Mouse (Mus musculus) heart, adult 9 months (tissue): ENCODE data around the gene Eif2a.
"Not testable (repeated sequence)": the region's sequence is repeated elsewhere in the genome, so short reads cannot be mapped to it uniquely, and the experiment has no call there.

Experiments used
- DNase-seq, 2 experiments: peaks; one replicate each; pipeline ENCODE4 v3.0.0; 2022; ENCODE audit warnings: low spot score in 2 of 2

Eif2a gene

GRCm38 (mm10) chr3:58521361-58521760 lies 4.3 kb upstream of the Eif2a start:
- no peak for DNase-seq

- DNase-seq, result no peak
Measured at GRCm38 (mm10) chr3:58523386-58523785, 2.2 kb upstream of the Eif2a start.

GRCm38 (mm10) chr3:58524246-58524645 lies 1.4 kb upstream of the Eif2a start:
- no peak for DNase-seq

- DNase-seq, result no peak
Measured at GRCm38 (mm10) chr3:58525166-58525565, 455 bp upstream of the Eif2a start.

DNA sequence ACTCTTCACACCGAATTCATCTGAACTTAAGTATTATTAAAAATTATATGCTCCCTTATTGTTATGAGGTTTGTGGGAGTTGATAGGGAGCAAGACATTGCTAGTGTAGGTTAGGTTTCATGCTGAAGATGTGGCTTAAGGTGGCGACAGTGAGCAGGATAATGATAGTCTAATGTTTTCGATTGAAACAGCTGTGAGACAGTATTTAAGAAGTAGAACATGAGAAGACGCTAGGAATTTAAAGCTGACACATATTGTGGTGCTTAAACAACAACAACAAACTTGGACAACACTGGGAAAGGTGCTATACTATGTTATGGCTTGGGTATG lies 752 bp downstream of the Eif2a start:
- no peak for DNase-seq

GRCm38 (mm10) chr3:58536573-58536972 lies 11.0 kb downstream of the Eif2a start:
- DNase-seq, result no peak

- DNase-seq, result no peak
Measured at GRCm38 (mm10) chr3:58552001-58552811, 26.6 kb downstream of the Eif2a start.

DNA sequence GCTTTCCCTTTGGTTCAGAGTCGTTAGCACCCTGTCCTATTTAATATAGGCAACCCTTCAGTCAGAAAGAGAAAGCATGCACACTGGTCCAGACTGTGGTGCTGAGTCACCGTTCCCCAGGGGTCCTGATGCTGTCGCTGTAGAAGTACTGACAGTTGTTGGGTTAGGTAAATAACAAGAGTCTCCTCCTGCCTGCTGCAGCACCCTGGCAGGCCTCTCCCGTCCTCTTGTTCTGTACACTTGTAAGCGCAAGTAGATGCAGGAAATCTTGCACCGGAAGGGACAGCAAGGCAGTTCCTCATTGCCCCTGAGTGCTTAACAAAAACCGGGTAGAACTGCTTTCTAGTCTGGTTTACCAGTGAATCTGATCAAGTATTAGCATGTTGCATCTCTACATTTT lies 31.0 kb downstream of the Eif2a start:
- no peak for DNase-seq

- DNase-seq, result no peak
Measured at GRCm38 (mm10) chr3:58559887-58560286, 34.3 kb downstream of the Eif2a start.

GRCm38 (mm10) chr3:58561437-58561836 lies 35.8 kb downstream of the Eif2a start:
- peak; percentile 30 to 60 for DNase-seq

- no peak for DNase-seq
Measured at GRCm38 (mm10) chr3:58570821-58571220, 45.2 kb downstream of the Eif2a start.

DNA sequence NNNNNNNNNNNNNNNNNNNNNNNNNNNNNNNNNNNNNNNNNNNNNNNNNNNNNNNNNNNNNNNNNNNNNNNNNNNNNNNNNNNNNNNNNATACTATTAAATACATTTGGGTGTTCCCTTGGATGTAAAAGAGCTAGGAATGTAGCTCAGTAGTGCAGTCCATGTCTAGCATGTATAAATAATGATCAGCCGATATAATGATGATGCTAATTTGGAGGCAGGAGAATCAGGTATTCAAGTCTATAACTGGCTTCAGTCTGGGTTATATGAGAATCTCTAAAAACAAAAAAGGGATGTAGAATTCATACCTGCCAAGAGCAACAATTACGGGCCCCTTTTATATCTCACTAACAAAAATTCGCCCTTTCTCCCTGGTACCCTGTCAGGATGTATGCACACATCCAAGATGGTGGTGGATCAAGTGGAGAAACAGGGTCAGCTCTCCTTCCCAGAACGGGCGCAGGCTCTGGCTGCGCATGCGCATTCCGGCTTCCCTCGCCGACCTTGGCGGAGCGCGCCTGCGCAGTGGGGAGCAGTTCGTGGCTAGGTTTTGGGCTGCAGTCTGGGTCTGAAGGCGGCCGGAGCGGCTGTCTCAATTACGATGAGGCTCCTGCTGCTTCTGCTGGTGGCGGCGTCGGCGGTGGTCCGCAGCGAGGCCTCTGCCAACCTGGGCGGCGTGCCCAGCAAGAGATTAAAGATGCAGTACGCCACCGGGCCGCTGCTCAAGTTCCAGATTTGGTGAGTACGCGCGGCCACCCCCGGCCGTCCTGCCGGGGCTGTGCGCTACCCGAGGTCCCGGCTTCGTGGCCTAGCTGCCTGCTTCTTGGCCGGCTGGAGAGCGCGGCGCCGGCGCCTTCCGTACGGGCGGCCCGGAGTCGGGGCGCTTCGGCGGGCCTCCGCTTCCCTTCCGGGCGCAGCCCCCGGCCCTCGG lies 50.8 kb downstream of the Eif2a start, which contains the start of gene Selenot:
TSS of gene Selenot (plus strand) at position 500 of the 930 bp plus-strand sequence.
- peak; percentile 97 to 98 for DNase-seq

DNA sequence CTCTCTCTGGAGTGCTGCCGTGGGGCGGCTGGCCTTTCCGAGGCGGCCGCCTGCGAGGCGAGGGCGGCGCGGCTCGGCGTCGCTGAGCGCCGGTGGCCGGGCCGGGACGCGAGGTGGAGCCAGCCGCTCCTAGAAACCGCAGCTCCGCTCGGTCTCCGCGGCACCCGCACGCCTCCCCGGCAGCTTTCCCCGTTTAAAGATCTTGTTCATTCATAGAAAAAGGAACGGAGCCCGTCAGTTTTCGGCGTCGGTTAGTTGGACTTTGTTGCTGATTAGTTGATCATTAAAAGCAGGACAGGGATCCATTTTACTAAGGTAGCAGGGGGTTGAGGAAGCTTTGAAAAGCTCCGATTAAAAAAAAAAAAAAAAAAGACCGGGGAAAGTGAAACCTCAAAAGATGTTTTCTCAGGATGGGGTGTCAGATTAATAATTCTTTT lies 51.5 kb downstream of the Eif2a start:
- DNase-seq, result no peak

- no peak for DNase-seq
Measured at GRCm38 (mm10) chr3:58577506-58578050, 52.0 kb downstream of the Eif2a start.

DNA sequence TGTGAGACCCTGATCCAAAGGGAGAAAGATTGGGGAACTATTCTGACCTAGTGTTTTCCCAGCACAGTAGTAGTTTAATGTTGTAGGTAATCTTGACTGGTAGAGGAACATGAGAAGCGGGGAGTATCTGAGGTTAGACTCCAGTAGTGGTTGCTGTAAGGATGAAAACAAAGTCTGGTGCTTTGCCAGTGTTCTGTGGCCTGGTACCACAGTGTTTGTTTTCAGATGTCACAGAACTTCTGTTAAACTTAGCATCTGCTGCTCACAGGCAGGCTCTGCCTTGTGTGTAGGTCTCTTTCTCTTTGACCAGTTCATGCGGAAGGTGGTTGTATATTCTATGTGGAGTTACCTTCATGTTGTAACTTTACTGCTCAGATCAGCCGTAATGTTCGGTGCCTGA lies 55.9 kb downstream of the Eif2a start:
- DNase-seq, result no peak

- DNase-seq, result no peak
Measured at GRCm38 (mm10) chr3:58582297-58582696, 56.7 kb downstream of the Eif2a start.

DNA sequence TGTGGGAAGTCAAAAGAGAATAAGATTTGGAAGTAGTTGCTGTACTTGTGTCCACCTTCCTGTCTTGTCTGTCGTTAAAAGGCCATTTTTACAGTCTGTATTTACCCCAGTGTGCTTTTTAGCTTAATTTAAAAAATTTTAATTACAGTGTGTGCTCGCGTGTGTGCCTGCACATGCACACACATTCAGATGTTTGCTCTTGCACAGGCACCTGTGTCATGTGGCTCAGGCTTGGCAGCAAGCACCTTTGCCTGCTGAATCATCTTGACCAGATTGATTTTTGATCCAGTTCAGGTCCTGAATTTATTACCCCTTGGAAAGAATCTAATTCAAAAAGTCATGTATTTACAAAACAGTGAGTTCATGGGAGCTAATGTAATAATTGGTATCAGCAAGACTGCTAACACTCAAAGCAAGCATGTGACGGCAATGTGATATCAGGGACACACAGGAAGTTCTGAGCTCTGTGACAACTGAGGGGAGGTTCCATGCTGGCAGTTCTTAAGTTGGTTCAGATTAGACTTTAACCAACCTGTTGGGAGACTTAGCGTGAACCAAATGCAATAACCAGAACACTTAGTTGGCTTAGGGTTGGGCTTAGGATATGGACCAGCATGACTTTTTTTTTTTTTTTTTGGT lies 57.3 kb downstream of the Eif2a start:
- no peak for DNase-seq

- DNase-seq, result not testable (repeated sequence)
Measured at GRCm38 (mm10) chr3:58590544-58590943, 64.9 kb downstream of the Eif2a start.

- DNase-seq, result not testable (repeated sequence)
Measured at GRCm38 (mm10) chr3:58592666-58593065, 67.0 kb downstream of the Eif2a start.

GRCm38 (mm10) chr3:58593623-58594022 lies 68.0 kb downstream of the Eif2a start:
- DNase-seq, result no peak
